Mouse (Mus musculus): ENCODE data around the gene Mdga2.

GRCm38 (mm10) chr12:67011368-67011767 is 211.0 kb downstream of the Mdga2 start:
- no peak for TF ChIP-seq CTCF (IDR thresholded peaks at IDR 0.05; ENCODE audit: extremely low read depth, insufficient read length, insufficient replicate concordance, low read depth, low read length)
- TF ChIP-seq POLR2A (IDR thresholded peaks at IDR 0.05; ENCODE audit: low read depth, low read length), result no peak

Measured in small intestine, adult 2 months (tissue).